Mouse (Mus musculus) hindbrain, embryonic 15.5 days (tissue): ENCODE results near the gene BC048671. TPM values are rescaled to one million over a fixed set of nuclear protein-coding genes. Genes with fewer than 3 reads are reported as not detected.

Experiments used
- polyA plus RNA-seq: library from polyadenylated mRNA; unstranded; fragments of >200 nt; fragmentation: Nextera tagmentation; extraction: Ambion mirVana; gene quantifications from 2 replicates; pipeline ENCODE4 v1.2.1, GENCODE M21; 2015

Gene BC048671
- polyA plus RNA-seq, 1 experiment from 2014 or later, result not detected

Other genes with a start within 250 kb of the BC048671 start
- gene Vmn1r49, start 222.7 kb upstream of the BC048671 start, polyA plus RNA-seq, result not detected in 2 replicates
- gene Vmn1r50, start 199.8 kb upstream of the BC048671 start, polyA plus RNA-seq, result not detected in 2 replicates
- 0.05 TPM in 2 replicates for gene Vmn1r51, start 178.6 kb upstream of the BC048671 start, polyA plus RNA-seq
- not detected in 2 replicates for gene Vmn1r52, start 126.4 kb upstream of the BC048671 start, polyA plus RNA-seq
- not detected in 2 replicates for gene V1ra8, start 98.4 kb upstream of the BC048671 start, polyA plus RNA-seq
- not detected in 2 replicates for gene Vmn1r53, start 76.8 kb upstream of the BC048671 start, polyA plus RNA-seq
- gene Vmn1r54, start 54.9 kb upstream of the BC048671 start, polyA plus RNA-seq, result not detected in 2 replicates
- 0.12 TPM in 1 of 2 replicates, not detected in the other for gene Chst13, start 24.0 kb downstream of the BC048671 start, polyA plus RNA-seq
- not detected in 2 replicates for gene Uroc1, start 32.1 kb downstream of the BC048671 start, polyA plus RNA-seq
- gene Zxdc, start 68.3 kb downstream of the BC048671 start, polyA plus RNA-seq, result 9.8 and 11.2 TPM in 2 replicates
- gene Cfap100, start 127.6 kb downstream of the BC048671 start, polyA plus RNA-seq, result 6.7 and 7.2 TPM in 2 replicates
- gene Klf15, start 161.4 kb downstream of the BC048671 start, polyA plus RNA-seq, result 17.3 and 20.0 TPM in 2 replicates
- gene Aldh1l1, start 185.2 kb downstream of the BC048671 start, polyA plus RNA-seq, result 65.8 and 81.7 TPM in 2 replicates